Mouse (Mus musculus) cortical plate, adult 2 months (tissue): Measurements from ENCODE around the gene Crygc. TPM values are rescaled to one million over a fixed set of nuclear protein-coding genes. Genes with fewer than 3 reads are reported as not detected.

ENCODE experiments used
- H3K27ac ChIP-seq: fragments of 200-500 bp; 2 replicates; pipeline ENCODE4 v1.5.1; 2012; ENCODE audit warnings: low read length, control low read depth, inconsistent platforms; ENCODE audit not compliant: insufficient read depth
- H3K4me1 ChIP-seq: fragments of 200-500 bp; 2 replicates; pipeline ENCODE4 v1.6.1; 2011; ENCODE audit warnings: low read length; ENCODE audit not compliant: control insufficient read depth, insufficient read depth
- H3K4me3 ChIP-seq: fragments of 200-500 bp; 2 replicates; pipeline ENCODE4 v1.5.1; 2011; ENCODE audit warnings: mild to moderate bottlenecking, low read length, control low read depth; ENCODE audit not compliant: insufficient read depth
- CTCF ChIP-seq: fragments of 200-500 bp; IDR thresholded peaks from 2 replicates; pipeline ENCODE4 v1.5.1; 2011; ENCODE audit warnings: mild to moderate bottlenecking, control low read depth, low read length; ENCODE audit not compliant: insufficient read depth; ENCODE audit errors: extremely low read depth
- POLR2A ChIP-seq: fragments of 200-500 bp; IDR thresholded peaks from 2 replicates; pipeline ENCODE4 v1.6.1; 2011; ENCODE audit warnings: mild to moderate bottlenecking, low read length, control low read depth; ENCODE audit not compliant: insufficient read depth; ENCODE audit errors: extremely low read depth
- polyA plus RNA-seq: library from polyadenylated mRNA; depleted of rRNA; stranded (reverse); fragments of >200 nt; gene quantifications from 2 replicates; pipeline ENCODE4 v1.2.3, GENCODE M21; 2012

The Crygc gene
- polyA plus RNA-seq, 1 experiment = not detected

DNA sequence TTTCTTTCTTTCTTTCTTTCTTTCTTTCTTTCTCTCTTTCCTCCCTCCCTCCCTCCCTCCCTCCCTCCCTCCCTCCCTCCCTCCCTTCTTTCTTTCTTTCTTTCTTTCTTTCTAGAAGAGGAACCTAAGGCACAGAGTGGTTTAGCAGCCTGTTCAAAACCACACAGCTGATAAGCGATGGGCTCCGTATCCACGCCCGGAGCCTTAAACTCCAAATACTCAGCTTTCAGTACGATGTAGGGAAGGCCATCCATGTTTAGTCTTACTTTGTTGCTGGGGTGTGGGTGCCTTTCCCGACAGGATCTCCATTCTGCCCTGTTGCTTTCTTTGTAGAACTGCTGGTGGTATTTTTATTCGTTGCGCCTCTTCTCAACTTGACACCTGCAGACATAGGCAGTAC lies 35.7 kb upstream of the Crygc start:
- Histone ChIP-seq H3K4me3 (no peak overlapping the region), H3K4me1 (no peaks in the 10 kb centered on the region), H3K27ac (no peak overlapping the region)
- TF ChIP-seq CTCF (no peak), POLR2A (no peak)

DNA sequence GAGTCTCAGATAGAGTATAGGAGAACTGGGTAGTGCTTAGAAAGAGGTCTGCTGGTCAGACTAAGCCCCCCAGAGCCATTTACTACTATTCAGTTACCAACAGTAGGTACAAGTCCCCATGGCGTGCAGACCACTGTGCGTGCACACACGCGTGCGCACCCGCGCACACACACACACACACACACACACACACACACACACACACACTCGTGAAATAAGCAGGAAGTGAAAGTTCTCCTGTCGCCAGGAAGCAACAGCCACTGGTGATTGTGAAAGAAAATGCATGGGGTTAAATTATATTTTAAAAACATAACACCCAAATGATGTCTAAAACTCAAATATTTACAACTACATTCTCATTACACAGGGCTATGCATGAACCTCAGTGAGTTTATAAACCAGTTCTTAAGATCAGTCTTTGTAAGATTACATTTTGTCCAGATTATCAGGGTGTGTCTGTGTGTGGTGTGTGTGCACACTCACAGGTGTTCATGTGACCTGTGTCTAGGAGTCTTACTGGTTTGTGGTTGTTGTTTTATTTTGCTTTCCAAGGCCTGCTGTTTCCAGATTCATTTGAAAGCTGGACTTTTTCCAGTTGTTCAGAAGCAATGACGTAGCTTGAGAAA lies 34.3 kb upstream of the Crygc start:
- TF ChIP-seq POLR2A = no peak
- TF ChIP-seq CTCF = no peak
- Histone ChIP-seq H3K4me1 (no peaks in the 10 kb centered on the region), H3K4me3 (no peak overlapping the region), H3K27ac (no peak overlapping the region)

- H3K4me1 ChIP-seq = no peaks in the 10 kb centered on the region
- H3K4me3 ChIP-seq = no peak within 1 kb of the TSS
- TF ChIP-seq CTCF (no peak), POLR2A (no peak)
- H3K27ac ChIP-seq = no peak within 1 kb of the TSS
Measured at GRCm38 (mm10) chr1:65103273-65103672, 29.8 kb upstream of the Crygc start, which contains the start of gene Cryga. Gene Cryga (minus strand): TSS chr1:65103373.

- no peak overlapping the region for H3K27ac ChIP-seq
- TF ChIP-seq POLR2A (no peak), CTCF (no peak)
- no peaks in the 10 kb centered on the region for H3K4me1 ChIP-seq
- no peak overlapping the region for H3K4me3 ChIP-seq
Measured at GRCm38 (mm10) chr1:65096953-65097352, 23.5 kb upstream of the Crygc start.

DNA sequence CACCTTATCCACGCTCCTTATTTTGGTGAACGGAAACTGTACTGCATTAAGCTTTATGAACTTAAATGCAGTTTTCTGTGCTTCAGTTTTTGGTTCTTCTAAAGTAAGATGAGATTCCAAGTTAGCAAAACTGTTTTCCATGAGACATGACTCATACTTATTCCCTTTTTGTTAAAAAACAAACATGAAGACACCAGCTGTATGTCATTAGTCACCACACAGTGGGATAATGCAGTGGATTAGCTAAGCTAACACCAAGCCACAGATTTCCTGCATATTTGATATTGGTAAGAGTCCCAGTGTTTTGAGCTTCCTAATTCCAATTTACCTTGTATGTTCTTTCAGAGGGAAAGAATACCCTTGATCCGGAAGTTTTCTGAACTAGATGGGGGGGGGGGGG lies 18.1 kb upstream of the Crygc start:
- TF ChIP-seq POLR2A = no peak
- no peak for TF ChIP-seq CTCF
- no peaks in the 10 kb centered on the region for H3K4me1 ChIP-seq
- H3K27ac ChIP-seq = no peak overlapping the region
- no peak overlapping the region for H3K4me3 ChIP-seq

GRCm38 (mm10) chr1:65090370-65090769 lies 16.9 kb upstream of the Crygc start:
- Histone ChIP-seq H3K4me3 (no peak overlapping the region), H3K4me1 (no peaks in the 10 kb centered on the region), H3K27ac (no peak overlapping the region)
- TF ChIP-seq CTCF (no peak), POLR2A (no peak)

DNA sequence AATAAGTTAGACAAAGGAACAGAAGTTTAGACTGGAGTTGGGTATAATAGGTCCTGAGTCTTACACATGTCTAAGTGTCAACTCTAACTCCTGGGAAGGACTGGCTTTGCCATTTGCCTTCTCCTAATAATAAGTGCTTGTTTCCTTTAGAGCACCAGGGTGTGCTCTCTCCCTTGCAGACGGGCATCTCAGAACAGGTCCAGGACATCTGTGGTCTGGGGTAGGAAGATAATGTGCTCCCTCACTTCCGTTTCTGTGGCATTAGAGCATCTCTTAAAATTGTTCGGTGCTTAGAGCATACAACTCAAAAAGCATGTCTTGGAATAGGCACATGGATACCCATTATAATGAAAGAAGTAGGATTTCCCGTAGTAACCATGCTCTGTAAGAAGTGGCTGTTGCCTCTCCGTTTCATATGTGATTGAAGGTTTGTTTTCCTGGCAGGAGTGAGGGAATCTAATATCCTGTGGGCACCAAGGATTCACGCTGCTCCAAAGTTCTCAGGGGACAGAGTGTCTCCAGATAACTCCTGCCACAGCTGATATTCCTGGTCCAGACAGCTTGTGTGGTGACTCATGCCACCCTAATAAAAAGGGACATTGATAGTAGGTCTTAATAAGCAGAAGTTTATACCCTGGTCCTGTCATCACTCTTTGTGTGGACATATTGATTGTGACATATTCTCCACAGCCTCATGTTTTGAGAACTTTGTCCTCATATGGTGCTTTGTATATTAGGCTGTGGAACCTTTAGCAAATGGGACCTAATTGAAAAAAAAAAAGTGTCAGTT lies 15.3 kb upstream of the Crygc start:
- Histone ChIP-seq H3K4me1 (no peaks in the 10 kb centered on the region), H3K4me3 (no peak overlapping the region), H3K27ac (no peak overlapping the region)
- no peak for TF ChIP-seq CTCF
- no peak for TF ChIP-seq POLR2A

- no peak within 1 kb of the TSS for H3K4me3 ChIP-seq
- H3K4me1 ChIP-seq = no peaks in the 10 kb centered on the region
- H3K27ac ChIP-seq = no peak within 1 kb of the TSS
- no peak for TF ChIP-seq CTCF
- TF ChIP-seq POLR2A = no peak
Measured at GRCm38 (mm10) chr1:65082188-65082587, 8.7 kb upstream of the Crygc start, which contains the start of gene Crygb. Gene Crygb (minus strand): TSS chr1:65082288.

DNA sequence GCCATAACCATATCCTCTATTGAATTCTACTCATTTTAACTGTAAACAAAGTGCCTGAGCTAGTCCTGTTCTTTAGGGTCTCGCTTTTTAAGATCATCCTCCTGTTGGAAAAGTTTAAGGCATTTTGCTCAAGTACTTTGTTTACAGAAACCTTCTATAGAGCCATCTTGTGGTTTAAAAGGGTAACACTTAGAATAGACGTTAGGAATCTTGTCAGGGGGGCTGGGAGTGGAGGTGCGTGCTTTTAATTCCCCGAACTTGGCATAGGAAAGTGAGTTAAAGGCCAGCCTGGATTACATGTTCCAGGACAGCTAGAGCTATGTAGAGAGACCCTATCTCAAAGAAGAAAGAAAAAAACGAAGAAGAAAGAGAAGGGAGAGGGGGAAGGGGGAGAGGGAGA lies 2.1 kb upstream of the Crygc start:
- TF ChIP-seq CTCF = no peak
- no peak for TF ChIP-seq POLR2A
- H3K27ac ChIP-seq = no peak overlapping the region

DNA sequence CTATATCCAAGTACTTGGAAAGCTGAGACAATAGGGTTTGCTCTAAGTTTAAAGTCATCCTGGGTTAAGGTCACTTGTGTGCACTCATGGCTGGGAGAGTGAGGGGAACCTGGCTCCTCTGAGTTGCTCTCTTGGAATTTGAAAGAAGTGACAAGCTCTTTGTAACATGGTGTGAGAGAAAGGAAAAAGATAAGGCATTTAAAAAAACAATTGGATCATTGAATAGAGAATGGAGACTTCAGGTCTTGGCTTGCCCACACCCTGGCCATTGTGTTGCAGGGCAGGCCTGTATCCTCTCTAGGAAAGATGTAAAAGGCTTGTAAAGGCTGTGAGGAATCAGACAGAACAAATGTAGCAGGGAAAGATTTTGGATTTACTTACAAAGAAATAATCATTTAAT lies 5.6 kb downstream of the Crygc start:
- no peaks in the 10 kb centered on the region for H3K4me1 ChIP-seq
- no peak overlapping the region for H3K27ac ChIP-seq
- TF ChIP-seq CTCF (no peak), POLR2A (no peak)
- no peak overlapping the region for H3K4me3 ChIP-seq

More for the DNA sequence above, 2.1 kb upstream of the Crygc start:
- Histone ChIP-seq H3K4me1 (no peaks in the 10 kb centered on the region), H3K4me3 (no peak overlapping the region)
